Mouse (Mus musculus) megakaryocyte-erythroid progenitor cell, adult 5-6 weeks (primary cell): ENCODE data around the gene Mccc2. TPM values are rescaled to one million over a fixed set of nuclear protein-coding genes. Genes with fewer than 3 reads are reported as not detected.

ENCODE experiments used
- ATAC-seq: replicated peaks from 2 replicates; pipeline ENCODE4 v1.8.0; 2016; ENCODE audit warnings: mild to moderate bottlenecking, inconsistent platforms; ENCODE audit not compliant: severe bottlenecking, poor library complexity, low FRiP score, low TSS enrichment
- total RNA-seq, 2 experiments: library from RNA; stranded (forward) in 1 of 2; stranded (reverse) in 1 of 2; fragments of 200-1000, 215-1000 nt in 1 of 2; fragments of >200 nt in 1 of 2; fragmentation: Nextera tagmentation in 1 of 2; gene quantifications; 2 replicates each; pipeline ENCODE4 v1.2.3; 2014 to 2017

Mccc2 gene
- total RNA-seq, 2 experiments from 2014 or later: 25.3 to 27.6 TPM

GRCm38 (mm10) chr13:99943525-99943924 lies 71.9 kb downstream of the Mccc2 start:
- no peak for ATAC-seq

DNA sequence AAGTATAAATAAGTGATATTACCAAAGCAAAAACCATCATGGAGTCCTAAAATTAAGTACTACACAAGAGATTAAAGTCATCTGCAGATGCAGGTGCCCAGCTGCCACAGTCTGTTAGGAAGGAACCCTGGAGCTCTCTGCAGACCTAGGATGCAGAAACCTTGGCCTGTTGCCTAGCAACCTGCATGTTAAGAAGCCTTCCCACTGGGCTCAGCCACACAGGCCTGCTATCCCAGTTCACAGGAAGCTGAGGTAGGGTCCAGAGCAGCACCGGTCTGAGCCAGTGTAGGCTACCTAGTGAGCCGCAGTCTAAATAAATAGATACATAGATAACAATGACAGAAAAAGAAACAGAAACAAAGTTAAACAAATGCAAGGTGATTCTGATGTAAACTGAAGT lies 74.8 kb downstream of the Mccc2 start:
- ATAC-seq: no peak

- ATAC-seq: no peak
These were observed 76.1 kb downstream of the Mccc2 start for GRCm38 (mm10) chr13:99939320-99939671.

- no peak for ATAC-seq
These were observed 76.7 kb downstream of the Mccc2 start for GRCm38 (mm10) chr13:99938606-99939319.

DNA sequence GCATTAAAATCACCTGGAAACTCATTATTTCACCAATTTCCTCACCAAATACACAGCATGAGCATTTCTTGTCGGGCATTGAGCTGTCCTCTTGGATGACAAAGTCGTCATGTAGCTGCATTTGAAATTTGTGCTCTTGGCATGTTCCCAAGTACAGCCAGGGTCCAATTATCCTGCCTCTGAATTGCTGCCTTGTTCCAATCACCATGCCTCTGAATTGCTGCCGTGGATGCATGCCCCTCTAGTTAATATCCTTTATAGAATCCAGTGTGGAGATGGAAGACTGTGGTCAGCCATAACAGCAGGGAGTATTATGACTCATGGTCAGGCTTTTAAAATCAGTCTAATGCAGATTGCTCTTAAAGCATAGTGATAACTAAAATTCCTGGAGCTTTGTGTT lies 77.7 kb downstream of the Mccc2 start:
- no peak for ATAC-seq

DNA sequence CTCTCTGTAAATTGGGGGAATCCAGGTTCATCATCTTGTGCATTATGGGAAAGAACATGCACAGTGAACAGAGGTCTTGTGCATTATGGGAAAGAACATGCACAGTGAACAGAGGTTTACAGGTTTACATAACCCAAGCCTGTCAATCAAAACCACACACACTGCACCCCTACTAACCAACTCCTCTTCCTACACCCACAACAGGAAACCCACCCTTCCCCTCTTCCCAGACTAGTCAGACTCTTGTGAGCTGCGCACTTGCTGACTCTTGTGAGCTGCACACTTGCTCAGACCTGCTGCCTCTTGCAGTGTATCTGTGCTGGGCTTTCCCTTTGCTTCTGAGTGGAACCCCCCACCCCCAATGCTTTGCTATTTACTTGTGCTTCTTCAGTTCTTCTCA lies 83.0 kb downstream of the Mccc2 start:
- ATAC-seq: no peak

- ATAC-seq: no peak
These were observed 83.9 kb downstream of the Mccc2 start for GRCm38 (mm10) chr13:99931502-99931901.

GRCm38 (mm10) chr13:99926249-99926648 lies 89.2 kb downstream of the Mccc2 start:
- no peak for ATAC-seq

- ATAC-seq: no peak
These were observed 99.8 kb downstream of the Mccc2 start for GRCm38 (mm10) chr13:99915632-99916031.

DNA sequence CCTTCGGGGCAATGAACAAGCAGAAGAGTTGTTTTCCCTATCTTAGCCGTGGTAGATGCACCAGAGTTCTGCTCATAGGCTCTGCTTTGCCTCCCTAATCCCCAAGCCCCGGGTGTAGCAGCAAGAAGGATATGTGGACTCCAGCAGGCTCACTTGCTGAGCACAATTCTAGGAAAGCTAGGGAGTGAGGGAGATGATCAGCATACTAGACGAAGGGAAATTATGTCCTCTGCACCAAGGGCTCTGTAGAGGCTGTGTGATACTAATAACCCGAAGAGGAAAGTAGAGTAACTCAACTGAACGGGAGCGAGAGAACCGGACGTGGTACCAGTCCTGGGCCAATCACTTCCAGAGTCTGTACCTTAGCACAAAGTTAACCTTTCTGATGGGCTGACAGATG lies 114.5 kb downstream of the Mccc2 start, which contains the start of gene Cartpt:
TSS of gene Cartpt (minus strand) at position 127 of the 400 bp plus-strand sequence.
- no peak for ATAC-seq

DNA sequence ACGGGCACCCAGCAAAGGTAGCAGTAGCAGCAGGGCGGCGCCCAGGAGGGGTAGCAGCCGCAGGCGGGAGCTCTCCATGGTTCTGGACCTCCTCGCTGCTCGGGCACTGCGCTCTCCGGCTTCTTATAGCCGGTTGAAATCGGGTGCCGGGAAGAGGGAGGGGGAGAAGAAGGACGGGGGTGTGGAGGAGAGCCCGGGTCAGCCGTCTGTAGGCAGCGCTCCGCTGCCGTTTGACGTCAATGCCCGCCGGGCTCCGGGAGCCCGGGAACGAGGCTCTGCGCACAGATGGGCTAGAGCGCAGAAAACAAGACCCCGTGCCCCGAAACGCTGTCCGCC lies 114.9 kb downstream of the Mccc2 start:
- peak; percentile 88 for ATAC-seq

DNA sequence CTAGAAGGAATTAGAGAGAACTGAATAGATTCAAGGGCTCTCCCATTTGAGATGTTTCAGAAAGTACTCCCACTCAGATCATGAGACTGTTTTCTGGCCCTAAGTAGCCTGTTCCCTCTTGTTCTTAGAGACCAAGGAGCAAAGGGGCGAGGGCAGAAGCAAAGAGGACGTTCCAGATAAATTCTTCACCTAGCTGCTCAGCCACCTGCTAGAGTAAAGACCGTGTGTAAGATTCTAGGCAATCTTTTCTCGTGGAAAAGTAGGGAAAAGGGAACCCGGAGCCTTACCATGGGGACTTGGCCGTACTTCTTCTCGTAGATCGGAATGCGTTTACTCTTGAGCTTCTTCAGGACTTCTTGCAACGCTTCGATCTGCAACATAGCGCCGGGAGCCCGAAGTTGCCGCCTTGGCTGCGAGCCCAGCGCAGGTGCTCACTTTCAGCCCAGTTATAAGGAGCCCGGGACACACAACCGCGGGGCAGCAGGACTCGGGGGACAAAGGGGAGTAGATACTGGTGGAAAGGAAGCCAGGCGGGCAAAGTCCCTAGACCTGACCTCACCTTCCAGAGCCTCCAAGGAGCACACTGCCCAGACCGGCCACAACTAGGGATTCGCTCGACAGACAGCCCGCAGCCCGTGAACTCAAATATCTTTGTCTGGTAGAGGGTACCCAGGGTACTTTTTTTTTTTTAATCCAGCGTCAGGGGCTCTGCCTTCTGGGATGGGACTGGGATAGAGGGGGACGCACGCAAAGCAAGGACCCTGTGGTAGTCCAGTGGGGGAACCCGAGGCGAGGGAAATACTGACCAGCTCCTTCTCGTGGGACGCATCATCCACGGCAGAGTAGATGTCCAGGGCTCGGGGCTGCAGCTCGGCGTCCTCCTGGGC lies 115.5 kb downstream of the Mccc2 start:
- no peak for ATAC-seq

DNA sequence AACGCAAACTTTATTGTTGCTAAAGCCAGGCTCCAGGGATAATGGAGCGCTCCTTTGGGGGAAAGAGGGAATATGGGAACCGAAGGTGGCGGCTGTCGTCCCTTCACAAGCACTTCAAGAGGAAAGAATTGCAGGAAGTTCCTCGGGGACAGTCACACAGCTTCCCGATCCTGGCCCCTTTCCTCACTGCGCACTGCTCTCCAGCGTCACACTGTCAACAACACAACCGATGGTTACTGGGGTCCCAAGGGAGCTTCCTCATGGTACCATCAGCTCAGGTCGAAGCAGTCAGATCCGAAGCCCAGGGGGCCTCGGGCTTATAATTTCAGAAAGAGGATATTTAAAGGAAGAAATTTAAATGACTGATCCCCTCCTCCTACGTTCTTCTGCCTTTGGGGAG lies 116.6 kb downstream of the Mccc2 start:
- ATAC-seq: no peak

Other genes starting within 250 kb of the Mccc2 start
- not detected in 2 replicates for gene Cartpt, start 114.5 kb downstream of the Mccc2 start, total RNA-seq (2014; fragmentation: Nextera tagmentation)
- not detected in 2 replicates for gene Cartpt, start 114.5 kb downstream of the Mccc2 start, total RNA-seq (2017)
- 42.6 and 59.1 TPM in 2 replicates for gene Bdp1, start 88.4 kb upstream of the Mccc2 start, total RNA-seq (2014; fragmentation: Nextera tagmentation)
- 88.1 and 90.2 TPM in 2 replicates for gene Bdp1, start 88.4 kb upstream of the Mccc2 start, total RNA-seq (2017)
- gene Serf1, start 92.4 kb upstream of the Mccc2 start, total RNA-seq (2014; fragmentation: Nextera tagmentation): 51.0 and 53.4 TPM in 2 replicates
- gene Serf1, start 92.4 kb upstream of the Mccc2 start, total RNA-seq (2017): 36.9 and 105 TPM in 2 replicates
- gene Smn1, start 109.2 kb upstream of the Mccc2 start, total RNA-seq (2014; fragmentation: Nextera tagmentation): 81.4 and 87.4 TPM in 2 replicates
- 68.9 and 86.9 TPM in 2 replicates for gene Smn1, start 109.2 kb upstream of the Mccc2 start, total RNA-seq (2017)
- 5.8 and 8.2 TPM in 2 replicates for gene Naip2, start 186.5 kb upstream of the Mccc2 start, total RNA-seq (2014; fragmentation: Nextera tagmentation)
- gene Naip2, start 186.5 kb upstream of the Mccc2 start, total RNA-seq (2017): 6.7 and 7.1 TPM in 2 replicates
- gene Naip5, start 230.7 kb upstream of the Mccc2 start, total RNA-seq (2014; fragmentation: Nextera tagmentation): 3.2 and 5.2 TPM in 2 replicates
- gene Naip5, start 230.7 kb upstream of the Mccc2 start, total RNA-seq (2017): 4.4 and 8.1 TPM in 2 replicates